Mouse (Mus musculus) kidney, postnatal 25 days (tissue): ENCODE data around the gene Ssbp3.
A peak's percentile ranks its signal among the peaks of the same experiment; 100 is the strongest.

ENCODE experiments used
- DNase-seq, 2 experiments: peaks; one replicate each; pipeline ENCODE4 v3.0.0; 2021; ENCODE audit warnings: mixed read lengths in 2 of 2

Ssbp3 gene

DNA sequence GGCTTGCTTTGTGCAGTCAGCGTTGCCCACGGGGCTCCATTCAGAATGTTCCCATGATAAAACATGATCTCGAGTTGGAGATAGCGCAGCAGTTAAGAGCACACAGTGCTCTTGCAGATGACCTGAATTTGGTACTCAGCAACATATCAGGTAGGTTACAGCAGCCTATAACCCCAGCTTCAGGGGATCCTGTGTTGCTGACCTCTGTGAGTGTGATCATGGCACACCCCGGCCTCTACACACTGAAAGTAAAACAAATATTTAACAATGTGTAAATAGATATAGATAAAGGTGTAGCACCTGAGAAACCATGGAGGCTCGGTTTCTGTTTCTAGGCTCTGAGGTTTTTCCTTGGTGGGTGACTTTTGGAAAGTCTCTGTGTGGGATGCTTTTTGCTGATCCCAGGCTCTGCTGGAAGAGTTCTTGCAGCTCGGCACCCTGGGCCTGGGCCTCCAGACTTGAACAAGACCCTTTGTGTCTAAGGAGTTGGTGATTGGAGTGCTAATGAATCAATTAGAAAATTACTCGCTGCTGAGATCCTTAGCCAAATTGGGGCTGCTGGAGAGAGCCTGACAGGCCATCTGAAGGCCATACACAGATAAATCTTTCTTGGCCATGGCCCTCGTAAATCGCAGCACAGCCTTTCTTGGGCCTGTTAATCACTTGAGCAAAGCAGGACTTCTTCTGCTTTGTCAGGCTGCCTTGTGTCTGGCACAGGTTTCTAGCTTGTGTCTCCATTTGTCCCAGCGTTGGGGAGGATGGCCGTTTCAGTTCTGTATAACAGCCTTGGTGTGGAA lies 49.2 kb downstream of the Ssbp3 start:
- DNase-seq: no peak

DNA sequence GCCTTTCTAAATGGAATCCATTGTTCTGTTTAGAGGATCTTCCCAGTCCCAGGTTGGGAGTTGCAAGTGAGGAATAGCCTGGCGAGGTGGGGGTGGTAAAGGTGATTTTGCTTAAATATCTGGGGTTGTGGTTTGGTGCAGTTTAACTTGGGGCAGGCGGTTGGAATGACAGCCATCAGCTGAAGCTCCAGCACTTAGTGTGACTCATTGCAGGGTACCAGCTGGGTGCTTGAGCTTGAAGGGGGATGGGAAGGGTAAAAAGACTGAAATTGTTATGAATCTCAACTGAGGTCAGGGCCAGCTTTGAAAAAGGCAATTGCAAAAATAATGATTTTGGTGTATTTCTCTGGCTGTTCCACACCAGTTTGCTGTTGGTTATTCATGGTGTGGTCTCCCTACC lies 50.0 kb downstream of the Ssbp3 start:
- no peak for DNase-seq

DNA sequence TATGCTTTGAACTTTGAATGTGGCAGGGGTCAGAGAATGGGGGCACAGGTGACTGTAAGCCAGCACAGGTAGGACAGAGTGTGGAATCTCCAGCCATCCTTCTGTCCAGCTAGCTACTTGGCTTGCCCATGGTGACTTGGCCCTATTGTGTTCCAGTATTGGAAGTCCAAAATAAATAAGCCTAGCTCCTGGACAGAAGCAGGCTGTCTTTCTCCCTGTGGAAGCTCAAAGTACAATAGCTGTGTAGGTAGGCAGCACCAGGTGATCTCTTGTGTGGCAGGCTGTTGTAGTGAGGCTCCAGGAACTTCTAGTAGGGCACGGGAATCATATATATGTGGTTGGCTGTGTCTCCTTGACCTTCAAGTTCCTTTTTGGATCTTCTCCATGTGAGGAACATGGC lies 50.8 kb downstream of the Ssbp3 start:
- DNase-seq: no peak

DNA sequence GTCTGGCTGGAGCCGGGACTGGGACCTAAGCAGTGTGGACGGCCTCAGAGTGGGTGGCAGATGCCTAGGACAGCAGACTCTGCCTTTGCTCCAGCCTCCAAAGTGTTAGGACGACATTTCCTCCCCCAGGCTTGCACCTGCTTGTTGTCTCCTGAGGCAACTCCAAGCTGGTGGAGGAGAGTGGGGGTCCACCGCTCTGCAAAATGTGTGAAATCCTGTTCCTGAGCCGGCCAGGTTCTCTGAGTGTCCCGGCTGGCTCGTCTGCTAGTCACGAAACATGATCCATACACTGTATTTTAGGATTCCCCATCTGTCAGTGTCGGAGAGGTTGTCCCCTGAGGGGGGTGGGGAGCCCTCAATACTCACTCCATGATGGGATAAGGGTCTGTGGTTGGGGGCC lies 53.9 kb downstream of the Ssbp3 start:
- no peak for DNase-seq

DNA sequence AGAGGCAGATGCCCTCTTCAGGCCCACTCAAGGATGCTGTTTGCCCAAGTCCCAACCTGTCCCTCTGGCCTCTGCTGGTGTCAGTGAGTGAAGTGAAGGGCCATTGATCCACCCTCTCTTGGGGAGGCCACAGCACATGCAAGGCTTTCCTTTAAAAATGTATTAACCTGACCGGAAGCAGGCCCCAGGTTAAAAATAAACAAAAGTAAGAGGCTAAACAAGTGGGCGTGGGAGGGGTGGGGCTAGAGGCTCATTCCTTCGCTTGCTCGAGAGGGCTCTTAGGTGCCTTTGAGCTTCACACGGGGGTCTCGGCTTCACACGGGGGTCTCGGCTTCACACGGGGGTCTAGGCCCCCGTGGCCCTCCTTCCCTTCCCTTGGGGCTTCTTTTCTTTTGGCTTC lies 54.5 kb downstream of the Ssbp3 start:
- DNase-seq: no peak

DNA sequence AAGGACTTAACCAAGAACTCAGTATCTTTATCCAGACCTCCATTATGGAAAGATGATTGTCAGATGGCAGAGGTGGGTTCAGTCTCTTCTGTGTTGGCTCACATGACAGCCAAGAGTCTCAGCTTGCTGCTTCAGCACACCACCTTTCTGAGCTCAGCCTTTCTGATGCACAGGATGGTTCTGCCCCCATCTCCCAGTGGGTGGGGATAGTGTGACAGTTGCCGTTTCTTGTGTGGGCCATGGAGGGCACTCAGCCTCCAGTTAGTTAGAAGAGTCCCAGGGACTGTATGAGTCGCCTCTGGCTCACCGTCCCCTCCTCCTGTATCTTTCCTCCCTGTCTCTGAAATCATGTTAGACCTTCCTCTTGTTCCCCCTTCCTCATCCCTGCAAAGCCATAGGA lies 55.9 kb downstream of the Ssbp3 start:
- no peak for DNase-seq

DNA sequence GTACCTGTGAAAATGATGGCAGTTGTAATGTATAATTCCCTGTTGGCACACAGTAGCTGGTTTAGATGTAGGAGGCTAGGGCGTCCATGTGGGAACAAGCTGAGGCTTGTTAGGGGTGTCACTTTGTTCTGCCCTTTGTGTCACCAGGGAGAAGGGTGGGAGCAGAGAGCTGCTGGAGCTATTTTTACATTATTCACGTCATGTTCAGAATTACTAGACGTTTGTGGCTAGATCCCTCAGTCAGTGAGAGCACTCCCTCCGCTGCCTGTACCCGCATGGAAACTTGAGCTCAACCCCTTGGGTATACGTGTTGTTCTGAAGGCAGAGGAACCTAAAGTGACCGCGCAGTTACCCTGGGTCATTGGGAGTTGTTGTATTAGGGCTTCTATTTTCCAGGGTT lies 58.4 kb downstream of the Ssbp3 start:
- no peak for DNase-seq

DNA sequence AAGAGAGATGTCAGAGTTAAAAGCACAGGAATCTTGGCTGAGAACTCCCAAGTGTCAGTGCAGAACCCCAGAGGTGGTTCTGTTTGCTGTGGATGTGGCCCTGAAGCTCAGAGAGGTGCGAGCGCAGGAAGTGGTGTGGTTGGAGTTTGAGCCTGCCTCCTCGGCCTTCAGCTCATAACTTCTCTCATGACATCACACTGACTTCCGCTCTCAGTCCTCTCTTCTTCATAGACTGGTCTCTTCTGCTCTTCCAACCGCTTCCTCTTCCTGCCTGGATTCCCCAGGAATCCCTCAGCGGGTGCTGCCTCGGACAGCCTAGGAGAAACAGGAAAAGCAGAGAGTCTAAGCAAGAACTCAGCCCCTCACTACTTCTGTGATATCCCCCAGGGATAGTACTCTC lies 60.3 kb downstream of the Ssbp3 start:
- no peak for DNase-seq

DNA sequence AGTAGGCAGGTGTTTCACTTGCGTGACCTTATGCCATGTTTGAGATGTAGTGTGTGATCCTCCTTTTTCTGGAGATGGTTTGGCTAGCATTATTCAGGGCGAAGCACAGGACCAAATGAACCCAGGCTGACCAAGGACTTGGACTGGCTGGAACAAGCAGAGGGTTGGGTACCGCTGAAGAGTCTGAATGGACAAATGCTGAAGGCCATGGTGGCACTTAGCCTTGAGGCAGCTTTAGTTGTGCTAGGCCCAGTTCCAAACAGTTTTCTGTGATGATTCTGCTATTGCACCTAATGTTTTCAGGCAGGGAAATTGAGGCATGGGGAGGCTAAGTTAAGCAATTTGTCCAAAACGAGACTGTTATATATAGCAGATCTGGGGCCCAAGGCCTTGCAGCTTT lies 61.6 kb downstream of the Ssbp3 start:
- DNase-seq: no peak

DNA sequence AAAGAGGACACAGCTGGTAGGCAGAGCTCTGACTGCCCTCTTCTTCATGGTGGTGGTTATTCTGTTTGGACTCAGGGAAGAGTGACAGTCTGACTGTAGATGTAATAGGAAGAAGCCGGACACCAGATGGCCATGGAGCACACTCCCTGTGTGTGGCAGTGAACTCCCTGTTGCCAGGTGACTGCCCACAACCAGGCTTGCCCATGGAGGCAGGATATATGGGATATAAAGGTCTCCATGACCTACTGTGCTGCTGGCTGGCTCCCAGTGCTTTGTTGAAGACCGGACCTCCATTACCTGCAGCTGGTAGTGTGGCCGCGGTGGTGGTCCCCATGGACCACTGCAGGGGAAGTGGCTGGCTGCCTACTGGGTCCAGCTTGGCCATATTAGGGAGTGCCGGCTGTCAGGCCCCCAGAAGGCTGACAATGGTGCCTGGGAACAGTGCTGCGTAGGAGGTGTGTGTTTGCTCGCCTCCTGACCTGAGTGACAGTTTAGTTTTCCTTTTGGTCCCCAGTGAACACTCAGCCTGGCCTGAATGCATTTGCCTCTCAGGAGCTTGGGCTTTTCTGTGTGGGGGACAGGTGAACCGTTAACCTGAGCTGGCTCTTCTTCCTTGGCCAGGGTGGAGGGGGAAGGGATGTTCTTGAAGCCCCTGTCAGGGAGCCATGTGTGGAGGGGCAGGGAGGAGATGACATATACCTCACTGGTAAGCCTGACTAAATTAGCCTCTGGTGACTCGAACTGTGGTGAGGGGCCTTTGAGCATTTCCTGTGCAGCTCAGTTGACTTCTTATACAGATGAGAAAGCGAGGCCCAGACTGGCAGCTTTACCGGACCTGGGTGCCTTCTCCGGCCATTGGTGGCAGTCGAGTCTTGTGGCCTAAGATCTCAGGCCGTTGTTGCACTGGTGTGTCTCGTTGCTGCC lies 62.2 kb downstream of the Ssbp3 start:
- DNase-seq: no peak

DNA sequence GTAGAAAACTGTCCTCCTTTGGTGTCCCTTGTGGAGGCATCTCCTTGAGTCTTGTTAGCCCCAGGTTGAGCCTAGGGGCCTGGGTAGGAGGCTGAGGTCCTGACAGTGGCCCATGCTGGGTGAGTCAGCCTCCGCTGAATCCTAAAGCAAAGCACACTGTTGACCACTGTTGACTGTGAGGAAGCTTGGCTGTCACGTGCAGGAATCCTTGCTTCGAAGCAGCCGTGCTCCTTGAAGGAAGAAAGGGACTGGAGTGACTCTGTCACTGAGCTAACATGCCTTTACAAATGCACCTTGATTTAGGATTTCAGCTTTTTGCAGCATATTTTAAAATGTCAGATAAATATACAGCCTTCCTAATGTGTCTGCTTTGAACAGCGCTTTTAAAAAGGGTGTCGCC lies 64.8 kb downstream of the Ssbp3 start:
- DNase-seq: no peak

DNA sequence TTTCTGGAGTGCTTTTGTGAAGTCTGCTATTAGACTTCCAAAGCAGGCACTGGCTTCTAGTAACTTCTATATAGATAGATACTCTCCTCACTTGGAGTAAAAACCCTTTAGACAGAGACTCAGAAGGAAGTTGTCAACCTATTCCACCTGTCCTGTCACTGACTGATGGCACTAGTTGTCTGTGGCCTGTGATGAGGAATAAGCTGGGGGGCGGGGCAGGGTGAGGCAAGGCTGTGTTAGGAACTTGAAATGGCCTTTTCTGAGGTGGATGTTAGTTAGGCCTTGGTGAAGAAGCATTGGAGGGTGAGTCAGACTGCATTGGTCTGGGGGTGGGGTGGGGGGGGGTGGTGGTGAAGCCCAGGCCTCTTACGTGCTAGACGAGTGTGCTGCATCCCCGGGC lies 65.4 kb downstream of the Ssbp3 start:
- DNase-seq: no peak

DNA sequence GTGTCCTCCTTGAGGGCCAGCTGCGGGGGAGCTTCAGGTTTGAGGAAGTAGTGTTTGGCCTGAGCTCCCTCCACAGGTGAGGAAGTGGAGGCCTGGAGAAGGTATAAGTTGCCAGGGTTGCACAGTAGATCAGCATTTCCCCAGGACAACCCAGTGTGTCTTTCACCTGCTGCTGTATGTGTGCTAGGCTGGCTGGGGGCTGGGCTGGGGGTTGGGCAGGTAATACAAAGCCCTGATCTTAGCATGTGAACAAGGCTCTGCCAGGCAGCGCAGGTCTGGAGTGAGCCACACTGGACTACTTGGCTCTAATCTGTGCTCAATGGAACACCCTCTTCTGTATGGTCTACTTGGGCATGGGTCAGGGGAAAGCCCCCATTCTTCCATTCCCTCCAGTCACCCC lies 66.1 kb downstream of the Ssbp3 start:
- no peak for DNase-seq

DNA sequence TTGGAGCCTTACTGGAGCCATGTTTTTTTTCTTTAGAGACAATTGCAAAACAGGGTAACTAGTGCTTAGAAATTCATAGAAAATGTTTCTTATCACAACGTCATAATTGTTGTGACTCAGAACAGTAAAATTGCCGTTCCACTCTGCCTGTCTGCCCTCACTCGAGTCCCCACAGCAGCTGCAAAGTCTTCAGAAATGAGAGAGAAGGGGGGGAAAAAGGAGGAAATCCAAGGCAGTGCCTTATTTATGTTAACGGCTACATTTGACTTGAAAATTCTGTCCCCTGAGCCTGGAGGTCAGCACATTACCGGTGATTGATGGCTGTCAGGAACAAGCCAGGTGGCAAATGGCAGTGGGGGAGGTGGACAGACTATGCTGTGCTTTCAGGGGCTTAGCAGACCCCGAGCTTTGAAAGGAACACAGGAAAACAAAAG lies 66.7 kb downstream of the Ssbp3 start:
- DNase-seq: no peak

DNA sequence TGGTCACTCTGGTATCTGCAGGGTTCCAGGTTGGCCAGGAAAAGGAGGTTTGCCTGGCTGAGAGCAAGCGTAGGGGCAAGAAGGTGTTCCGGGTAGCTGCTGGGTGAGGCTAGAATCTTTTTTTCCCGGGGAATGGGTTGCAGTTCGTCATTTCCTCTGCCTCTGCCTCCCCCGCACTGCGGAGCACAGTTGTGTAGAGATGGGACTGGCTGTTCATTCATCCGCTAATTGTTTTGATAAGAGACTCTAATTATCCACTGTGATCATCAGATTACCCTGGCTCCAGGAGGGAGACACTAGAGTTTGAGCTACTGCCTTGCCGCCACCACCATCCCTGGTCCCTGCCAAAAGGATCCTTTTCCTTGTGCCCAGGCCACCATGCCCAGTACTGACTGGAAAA lies 67.9 kb downstream of the Ssbp3 start:
- DNase-seq: no peak

DNA sequence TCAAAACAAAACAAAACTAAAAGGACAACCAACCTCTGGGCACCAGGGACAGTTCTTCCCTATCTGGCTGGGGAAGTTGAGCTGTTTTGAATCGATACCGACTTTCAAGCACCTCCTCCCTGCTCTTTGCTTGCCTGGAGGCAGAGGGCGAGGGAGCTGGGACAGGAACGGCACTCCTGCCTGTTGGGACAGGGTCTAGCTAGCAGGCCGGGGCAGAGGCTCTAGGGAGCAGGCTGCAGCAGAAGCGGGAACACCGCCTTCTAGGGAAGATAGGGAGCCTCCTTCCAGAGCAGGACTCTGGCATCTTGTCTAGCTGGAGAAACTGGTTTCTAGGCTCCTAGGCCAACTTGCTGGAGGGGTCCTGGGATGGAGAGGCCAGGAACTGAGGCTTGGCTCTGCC lies 70.2 kb downstream of the Ssbp3 start:
- DNase-seq: no peak

DNA sequence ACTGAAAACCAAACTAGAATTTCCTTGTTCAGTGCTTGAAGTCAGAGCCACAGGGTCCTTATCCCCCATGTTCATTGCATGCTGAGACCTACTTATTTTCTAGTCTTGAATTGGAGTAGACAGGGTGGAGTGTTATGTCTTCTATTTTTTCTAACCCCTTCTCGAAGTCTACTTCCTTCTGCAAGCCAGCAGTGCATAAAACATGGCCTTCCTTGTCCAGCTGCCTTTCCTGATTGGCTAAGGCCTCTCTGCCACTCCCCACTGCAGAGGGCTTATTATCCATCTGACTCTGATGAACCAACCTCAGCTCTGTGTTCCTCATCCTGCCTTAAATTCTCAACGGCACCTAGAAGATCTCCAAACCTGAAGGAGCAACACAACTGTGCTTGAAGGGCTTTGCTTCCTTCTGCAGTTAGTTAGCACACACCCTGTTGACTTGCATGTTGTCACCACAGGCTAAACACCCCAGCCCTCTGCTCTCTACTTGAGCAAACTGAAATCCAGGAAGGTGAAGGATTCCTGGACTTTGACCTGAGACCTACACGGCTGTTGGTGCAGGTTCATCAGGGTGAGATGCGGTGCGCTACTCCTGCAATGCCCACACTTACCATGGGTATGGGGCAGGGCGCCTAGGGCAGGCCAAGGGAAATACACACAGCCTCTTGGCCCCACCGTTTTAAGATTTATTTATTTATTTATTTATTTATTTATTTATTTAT lies 71.0 kb downstream of the Ssbp3 start:
- peak in 1 of 2 experiments; percentile 53 for DNase-seq

DNA sequence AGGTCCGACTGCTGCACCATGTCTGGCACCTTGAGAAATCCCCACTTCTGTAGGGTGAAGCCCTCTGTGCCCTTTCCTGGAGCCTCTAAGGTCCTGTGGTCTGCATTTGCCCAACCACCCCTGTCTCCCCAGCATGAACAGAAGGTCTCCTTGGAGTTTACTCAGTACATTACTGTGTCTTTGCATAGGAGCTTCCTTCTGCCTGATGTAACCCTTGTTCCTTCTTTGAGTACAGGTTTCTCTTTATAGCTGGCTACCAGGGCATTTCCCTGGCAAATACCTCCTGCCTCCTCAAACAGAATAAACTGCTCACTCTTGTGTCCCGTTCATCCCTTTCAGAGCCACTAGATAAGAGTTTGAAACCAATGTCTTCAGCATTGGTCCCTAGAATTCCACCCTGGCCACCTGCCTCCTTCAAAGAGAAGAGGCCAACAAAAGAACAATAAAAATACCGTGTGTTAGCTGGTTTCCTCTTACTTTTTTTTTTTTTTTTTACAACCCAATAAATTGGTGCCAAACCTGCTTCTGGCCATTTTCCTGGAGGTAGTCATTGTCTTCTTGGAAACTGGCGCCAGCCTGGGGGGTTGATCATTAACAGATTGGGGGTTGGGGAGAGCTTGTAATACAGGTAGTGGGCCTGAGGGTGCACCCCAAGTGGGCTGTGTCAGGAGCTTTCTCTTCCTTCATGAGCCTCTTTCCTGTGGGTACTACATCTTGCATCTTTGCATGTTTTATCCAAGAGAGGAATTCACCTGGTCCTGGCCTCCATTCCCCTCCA lies 72.0 kb downstream of the Ssbp3 start:
- DNase-seq: peak; percentile 66 to 74

DNA sequence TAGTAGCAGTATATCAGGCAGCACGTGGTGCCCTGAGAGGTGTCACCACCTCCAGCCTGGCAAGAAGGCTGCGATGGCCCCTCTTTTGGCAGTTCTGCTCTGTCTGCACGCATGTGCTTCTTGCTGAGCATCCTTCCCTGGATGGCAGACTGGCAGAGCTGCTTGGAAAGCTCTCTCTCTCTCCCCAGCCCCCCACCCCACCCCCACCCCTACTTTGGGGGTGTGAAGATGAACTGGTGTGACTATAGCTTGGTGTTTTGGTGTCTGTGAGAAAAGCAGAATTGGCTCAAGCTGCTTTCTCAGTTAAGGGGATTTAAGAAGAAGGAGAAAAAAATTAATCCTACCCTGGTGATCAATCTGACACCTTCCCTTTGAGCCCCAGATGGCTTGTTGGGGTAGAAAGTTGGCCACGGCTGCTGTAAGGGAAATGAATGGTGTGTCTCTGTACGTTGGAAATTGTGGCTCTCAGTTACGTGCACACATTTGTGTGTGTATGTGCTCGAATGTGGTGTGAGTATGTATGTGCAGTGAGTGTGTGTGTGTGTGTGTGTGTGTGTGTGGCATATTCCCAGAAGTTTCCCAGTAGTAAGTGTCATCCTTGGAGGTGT lies 73.5 kb downstream of the Ssbp3 start:
- DNase-seq: no peak

DNA sequence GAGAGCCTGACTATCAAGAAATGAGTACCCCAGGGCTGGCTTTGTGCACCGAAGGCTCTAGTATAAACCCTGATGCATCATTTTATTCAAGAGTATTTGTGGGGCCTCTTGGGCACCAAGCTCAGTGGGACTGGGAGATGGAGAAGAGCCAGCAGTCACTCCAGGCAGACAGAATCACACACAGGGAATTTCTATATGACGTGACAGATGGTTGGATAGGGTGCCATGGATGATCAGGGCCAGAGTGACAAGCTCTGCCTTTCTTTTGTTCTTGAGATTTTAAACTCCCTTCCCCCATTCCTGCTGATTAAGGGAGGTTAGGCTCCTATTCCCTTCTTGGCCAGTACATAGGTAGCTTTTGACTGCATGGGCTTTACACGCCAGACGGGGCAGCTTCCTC lies 74.8 kb downstream of the Ssbp3 start:
- no peak for DNase-seq

DNA sequence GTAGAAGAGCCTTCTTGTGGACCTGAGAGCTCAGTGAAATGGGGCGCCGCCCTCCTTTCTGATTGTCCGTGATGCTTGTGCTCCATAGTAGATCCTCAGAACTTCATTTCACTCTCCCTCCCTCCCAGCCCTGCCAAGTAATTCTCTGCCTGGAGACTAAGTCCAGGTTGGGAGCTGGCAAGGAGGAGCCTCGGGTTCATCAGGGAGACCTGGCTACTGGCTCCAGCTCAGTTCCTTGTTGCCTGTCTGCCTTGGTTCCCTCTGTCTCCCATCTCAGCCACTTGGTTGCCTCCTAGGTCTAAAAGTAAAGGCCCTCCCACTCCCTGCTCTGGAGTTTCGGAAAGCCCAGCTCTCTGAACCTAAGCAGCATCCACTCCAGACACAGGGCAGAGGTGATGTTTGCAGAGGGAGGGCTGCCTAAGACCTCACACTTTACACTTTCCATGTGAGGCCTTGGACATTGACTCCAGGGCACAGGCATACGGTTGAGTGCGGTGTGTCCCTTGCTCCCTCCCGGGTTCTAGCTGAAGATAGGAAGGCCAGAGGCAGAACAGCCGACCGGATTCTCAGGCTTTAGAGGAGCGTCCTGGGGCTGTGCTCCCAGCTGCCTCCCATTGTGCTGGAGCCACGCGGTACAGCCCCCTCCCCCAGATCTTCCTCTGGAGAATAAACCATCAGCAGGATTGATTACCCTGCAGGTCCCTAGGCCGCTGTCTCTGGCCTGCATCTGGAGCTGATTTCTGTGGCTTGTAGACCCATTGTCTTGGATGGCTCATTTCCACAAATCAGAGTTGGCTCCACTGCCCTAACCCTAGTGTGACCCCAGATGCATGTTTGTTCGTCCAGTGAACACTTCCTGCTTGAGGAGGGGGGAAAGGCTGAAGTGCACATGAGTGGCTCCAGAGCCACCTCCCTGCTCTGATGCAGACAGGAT lies 75.7 kb downstream of the Ssbp3 start:
- DNase-seq: peak in 1 of 2 experiments; percentile 66
